ENCODE assay signal across 20 mouse cellular contexts in the genomic region with DNA sequence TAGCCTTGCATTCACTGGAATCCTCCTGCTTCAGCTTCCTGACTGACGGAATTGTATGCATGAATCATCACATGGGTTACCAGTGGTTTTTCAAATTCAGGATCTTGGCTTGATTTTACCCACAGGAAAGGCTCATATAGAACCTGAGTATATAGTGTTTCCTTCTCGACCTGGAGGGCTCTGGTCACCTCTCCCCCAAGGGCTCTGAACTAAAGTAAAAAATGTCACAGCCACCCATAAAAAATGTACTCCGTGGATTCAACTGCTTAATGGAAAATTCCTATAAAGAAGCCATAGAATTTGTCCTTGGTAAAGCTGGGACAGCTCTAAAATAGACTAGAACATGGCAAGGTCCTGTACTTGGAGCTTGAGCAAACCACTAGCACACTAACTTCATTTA.
"Had no signal": no experiment of that assay in that cellular context is flagged by ENCODE, and none has a peak within 500 bp of the region (broad histone marks: within the 10 kb centered on the region; RNA-seq: fewer than 3 reads in every experiment).

No protein-coding gene starts in this region.

- H3K36me3 ChIP-seq: hindbrain, embryonic 13.5 days; hindbrain, embryonic 15.5 days; kidney, embryonic 15.5 days; limb, embryonic 13.5 days; limb, embryonic 15.5 days; liver, embryonic 12.5 days had no signal

- H3K4me3 ChIP-seq: heart, embryonic 10.5 days; heart, embryonic 12.5 days; hindbrain, embryonic 13.5 days; hindbrain, embryonic 15.5 days; kidney, embryonic 15.5 days; limb, embryonic 13.5 days; limb, embryonic 15.5 days; liver, embryonic 12.5 days had no signal

- DNase-seq: forebrain, postnatal 0 days; gastrocnemius, postnatal 14 days; gastrocnemius, postnatal 36 days; heart, adult 18-20 months; heart, postnatal 10 days; kidney, postnatal 14 days; layer of hippocampus, adult 9-11 months; layer of hippocampus, postnatal 36 days; left cerebral cortex, postnatal 4 days had no signal

- ATAC-seq: forebrain, postnatal 0 days; hindbrain, postnatal 0 days; intestine, embryonic 16.5 days; liver, embryonic 12.5 days had no signal

- H3K9ac ChIP-seq: forebrain, postnatal 0 days; heart, embryonic 12.5 days; hindbrain, embryonic 13.5 days; hindbrain, embryonic 15.5 days; kidney, embryonic 15.5 days; limb, embryonic 13.5 days; limb, embryonic 15.5 days; liver, embryonic 12.5 days; liver, embryonic 14.5 days had no signal

- H3K4me1 ChIP-seq: hindbrain, embryonic 15.5 days had no signal

- H3K27ac ChIP-seq: heart, embryonic 10.5 days; hindbrain, embryonic 13.5 days; hindbrain, embryonic 15.5 days; hindbrain, postnatal 0 days; kidney, embryonic 15.5 days; limb, embryonic 13.5 days; limb, embryonic 15.5 days; liver, embryonic 12.5 days; liver, embryonic 14.5 days had no signal

- H3K9me3 ChIP-seq: heart, embryonic 10.5 days; heart, embryonic 12.5 days; hindbrain, embryonic 13.5 days; hindbrain, embryonic 15.5 days; kidney, embryonic 15.5 days; limb, embryonic 13.5 days; limb, embryonic 15.5 days; liver, embryonic 12.5 days had no signal

- H3K4me2 ChIP-seq: heart, embryonic 12.5 days; hindbrain, embryonic 13.5 days; hindbrain, embryonic 15.5 days; kidney, embryonic 15.5 days; limb, embryonic 13.5 days; limb, embryonic 15.5 days; liver, embryonic 12.5 days had no signal

- H3K27me3 ChIP-seq: heart, embryonic 12.5 days; hindbrain, embryonic 13.5 days; hindbrain, embryonic 15.5 days; kidney, embryonic 15.5 days; limb, embryonic 13.5 days; limb, embryonic 15.5 days; liver, embryonic 12.5 days had no signal
